Mouse (Mus musculus) heart, embryonic 10.5 days (tissue): ENCODE measurements around the gene Dbn1. TPM values are rescaled to one million over a fixed set of nuclear protein-coding genes. Genes with fewer than 3 reads are reported as not detected.
A peak's percentile ranks its signal among the peaks of the same experiment; 100 is the strongest.

Experiments used
- DNase-seq: peaks from one replicate; pipeline ENCODE4 v3.0.0-alpha.2; 2017; ENCODE audit warnings: low spot score
- H3K27ac ChIP-seq: fragments of 300-500 bp; sonication (generic); 2 replicates; pipeline ENCODE4 v1.5.1; 2016; ENCODE audit warnings: mild to moderate bottlenecking
- H3K27me3 ChIP-seq: fragments of 300-500 bp; sonication (generic); 2 replicates; pipeline ENCODE4 v1.6.1; 2016; ENCODE audit warnings: mild to moderate bottlenecking; ENCODE audit not compliant: poor library complexity, insufficient read depth, severe bottlenecking
- H3K36me3 ChIP-seq: fragments of 300-500 bp; sonication (generic); 2 replicates; pipeline ENCODE4 v1.6.1; 2016; ENCODE audit warnings: mild to moderate bottlenecking, moderate library complexity
- H3K4me1 ChIP-seq: fragments of 300-500 bp; sonication (generic); 2 replicates; pipeline ENCODE4 v1.6.1; 2016; ENCODE audit warnings: mild to moderate bottlenecking
- H3K4me3 ChIP-seq: fragments of 300-500 bp; sonication (generic); 2 replicates; pipeline ENCODE4 v1.5.1; 2016; ENCODE audit warnings: mild to moderate bottlenecking, moderate library complexity
- H3K9me3 ChIP-seq: fragments of 300-500 bp; sonication (generic); 2 replicates; pipeline ENCODE4 v1.6.1; 2016; ENCODE audit warnings: mild to moderate bottlenecking, moderate library complexity
- WGBS: fragments of 180-500 bp; shearing (Covaris S2); methylation state at CpG from one replicate; pipeline ENCODE4 v1.1.7; 2016; 5-methylcytosine and 5-hydroxymethylcytosine counted together
- microRNA-seq: library from miRNA; unstranded; fragments of <30 nt; microRNA quantifications from one replicate; pipeline ENCODE4, GENCODE M21; 2017
- polyA plus RNA-seq: library from polyadenylated mRNA; unstranded; fragments of >200 nt; fragmentation: Nextera tagmentation; extraction: Ambion mirVana; gene quantifications from 2 replicates; pipeline ENCODE4 v1.2.1, GENCODE M21; 2016

The Dbn1 gene
- polyA plus RNA-seq, 1 experiment from 2014 or later = 166 TPM

GRCm38 (mm10) chr13:55429226-55429888 lies 58.6 kb downstream of the Dbn1 start:
- no peak overlapping the region for H3K4me3 ChIP-seq
- no peaks in the 10 kb centered on the region for H3K36me3 ChIP-seq
- H3K27ac ChIP-seq = no peak overlapping the region
- no peaks in the 10 kb centered on the region for H3K4me1 ChIP-seq
- peaks cover 16% of the 10 kb centered on the region for H3K27me3 ChIP-seq
- no peaks in the 10 kb centered on the region; the same call in 1 of the 2 replicates for H3K9me3 ChIP-seq
- 69% methylated on average over 12 of the region's 12 CpGs for WGBS
- DNase-seq = no peak

- no peak within 1 kb of the TSS for H3K27ac ChIP-seq
- no peak for DNase-seq
- 85% methylated on average over 10 of the region's 10 CpGs for WGBS
- H3K36me3 ChIP-seq = no peaks in the 10 kb centered on the region
- no peak within 1 kb of the TSS for H3K4me3 ChIP-seq
- H3K4me1 ChIP-seq = peaks cover under 1% of the 10 kb centered on the region
- no peaks in the 10 kb centered on the region for H3K9me3 ChIP-seq
- peaks cover 31% of the 10 kb centered on the region for H3K27me3 ChIP-seq
Observed at GRCm38 (mm10) chr13:55426613-55427012, 61.3 kb downstream of the Dbn1 start, which contains the start of gene F12. Gene F12 (minus strand): TSS chr13:55426793.

Small RNA genes lying within 50 kb of the gene (microRNA-seq; reads per million reads assigned to microRNA genes)
- gene Mir6943 = not detected
- 37.6 reads per million, percentile 41 among the genes with 10 or more reads in this experiment for gene Mir6944
- gene Mir6945 = 11.4 reads per million, percentile 26 among the genes with 10 or more reads in this experiment

Other genes starting within 250 kb of the Dbn1 start
- 478 and 538 TPM in 2 replicates for gene Prelid1, start 167.6 kb downstream of the Dbn1 start, polyA plus RNA-seq
- gene Rab24, start 166.2 kb downstream of the Dbn1 start, polyA plus RNA-seq = 57.4 and 76.2 TPM in 2 replicates
- 14.3 and 15.0 TPM in 2 replicates for gene Mxd3, start 158.3 kb downstream of the Dbn1 start, polyA plus RNA-seq
- gene Lman2, start 125.3 kb downstream of the Dbn1 start, polyA plus RNA-seq = 114 and 117 TPM in 2 replicates
- gene Rgs14, start 118.4 kb downstream of the Dbn1 start, polyA plus RNA-seq = 0.18 and 0.68 TPM in 2 replicates
- not detected in 2 replicates for gene Slc34a1, start 89.9 kb downstream of the Dbn1 start, polyA plus RNA-seq
- not detected in 2 replicates for gene Pfn3, start 72.9 kb downstream of the Dbn1 start, polyA plus RNA-seq
- 0.21 and 8.5 TPM in 2 replicates for gene F12, start 61.3 kb downstream of the Dbn1 start, polyA plus RNA-seq
- gene Grk6, start 43.0 kb downstream of the Dbn1 start, polyA plus RNA-seq = 29.5 and 44.2 TPM in 2 replicates
- gene Prr7, start 23.8 kb downstream of the Dbn1 start, polyA plus RNA-seq = 0.17 and 0.21 TPM in 2 replicates
- 397 and 462 TPM in 2 replicates for gene Pdlim7, start 25.6 kb upstream of the Dbn1 start, polyA plus RNA-seq
- gene Dok3, start 41.2 kb upstream of the Dbn1 start, polyA plus RNA-seq = 0.57 and 2.4 TPM in 2 replicates
- gene Ddx41, start 48.5 kb upstream of the Dbn1 start, polyA plus RNA-seq = 43.4 and 64.1 TPM in 2 replicates
- gene Fam193b, start 83.0 kb upstream of the Dbn1 start, polyA plus RNA-seq = 25.9 and 44.0 TPM in 2 replicates
- 129 and 173 TPM in 2 replicates for gene Tmed9, start 85.6 kb upstream of the Dbn1 start, polyA plus RNA-seq
- 23.9 and 27.6 TPM in 2 replicates for gene B4galt7, start 111.8 kb upstream of the Dbn1 start, polyA plus RNA-seq
- 31.3 and 41.8 TPM in 2 replicates for gene Caml, start 134.9 kb upstream of the Dbn1 start, polyA plus RNA-seq
- gene Ddx46, start 146.9 kb upstream of the Dbn1 start, polyA plus RNA-seq = 26.8 and 36.4 TPM in 2 replicates
- gene B230219D22Rik, start 205.0 kb upstream of the Dbn1 start, polyA plus RNA-seq = 61.1 and 61.3 TPM in 2 replicates
- gene Txndc15, start 226.5 kb upstream of the Dbn1 start, polyA plus RNA-seq = 61.3 and 69.5 TPM in 2 replicates
- 52.3 and 54.2 TPM in 2 replicates for gene Pcbd2, start 239.3 kb upstream of the Dbn1 start, polyA plus RNA-seq